Mouse (Mus musculus) forebrain, postnatal 0 days (tissue): ENCODE measurements around the gene Ltbp4. TPM values are rescaled to one million over a fixed set of nuclear protein-coding genes. Genes with fewer than 3 reads are reported as not detected.

Source experiments
- ATAC-seq: fragments of 200-750 bp; cut with Nextera tagmentation; 2 replicates; pipeline ENCODE4 v1.8.0; 2017; ENCODE audit warnings: mild to moderate bottlenecking, moderate library complexity
- DNase-seq: peaks from one replicate; pipeline ENCODE4 v3.0.0-alpha.2; 2015
- H3K27ac ChIP-seq: fragments of 300-500 bp; sonication (generic); 2 replicates; pipeline ENCODE4 v1.5.1; 2014; ENCODE audit warnings: low read depth, mild to moderate bottlenecking, antibody characterized with exemption, low read length, moderate library complexity, mixed read lengths
- H3K27me3 ChIP-seq: fragments of 300-500 bp; sonication (generic); 2 replicates; pipeline ENCODE4 v1.6.1; 2014; ENCODE audit warnings: mild to moderate bottlenecking, low read length, mixed read lengths; ENCODE audit not compliant: insufficient read depth
- H3K36me3 ChIP-seq: fragments of 300-500 bp; sonication (generic); 2 replicates; pipeline ENCODE4 v1.6.1; 2014; ENCODE audit warnings: mild to moderate bottlenecking, moderate library complexity; ENCODE audit not compliant: insufficient read depth
- H3K4me1 ChIP-seq: fragments of 300-500 bp; sonication (generic); 2 replicates; pipeline ENCODE4 v1.6.1; 2014; ENCODE audit warnings: antibody characterized with exemption; ENCODE audit not compliant: insufficient read depth
- H3K4me2 ChIP-seq: fragments of 300-500 bp; sonication (generic); 2 replicates; pipeline ENCODE4 v1.6.1; 2014; ENCODE audit warnings: low read depth, mild to moderate bottlenecking, moderate library complexity
- H3K4me3 ChIP-seq: fragments of 300-500 bp; sonication (generic); 2 replicates; pipeline ENCODE4 v1.5.1; 2014; ENCODE audit warnings: low read depth, low read length, mixed read lengths
- H3K9ac ChIP-seq: fragments of 300-500 bp; sonication (generic); 2 replicates; pipeline ENCODE4 v1.6.1; 2014; ENCODE audit warnings: mild to moderate bottlenecking
- H3K9me3 ChIP-seq: fragments of 300-500 bp; sonication (generic); 2 replicates; pipeline ENCODE4 v1.6.1; 2016; ENCODE audit warnings: low read length
- CTCF ChIP-seq: sonication (generic); IDR thresholded peaks from 2 replicates; pipeline ENCODE4 v1.5.1; 2016; ENCODE audit warnings: antibody characterized with exemption, control low read depth, low read depth
- WGBS: fragments of 180-500 bp; shearing (Covaris S2); extraction: QIAGEN DNeasy Blood & Tissue Kit; methylation state at CpG from one replicate; pipeline ENCODE4 v1.1.7; 2014; 5-methylcytosine and 5-hydroxymethylcytosine counted together
- polyA plus RNA-seq: library from polyadenylated mRNA; unstranded; fragments of >200 nt; fragmentation: Nextera tagmentation; extraction: Ambion mirVana; gene quantifications from 2 replicates; pipeline ENCODE4 v1.2.1, GENCODE M21; 2015
- total RNA-seq: library from RNA; depleted of rRNA; stranded (reverse); fragments of >200 nt; gene quantifications from 2 replicates; pipeline ENCODE4 v1.2.3, GENCODE M21; 2014

Gene Ltbp4
- total and polyA plus RNA-seq, 2 experiments from 2014 or later = 11.7 to 26.7 TPM

DNA sequence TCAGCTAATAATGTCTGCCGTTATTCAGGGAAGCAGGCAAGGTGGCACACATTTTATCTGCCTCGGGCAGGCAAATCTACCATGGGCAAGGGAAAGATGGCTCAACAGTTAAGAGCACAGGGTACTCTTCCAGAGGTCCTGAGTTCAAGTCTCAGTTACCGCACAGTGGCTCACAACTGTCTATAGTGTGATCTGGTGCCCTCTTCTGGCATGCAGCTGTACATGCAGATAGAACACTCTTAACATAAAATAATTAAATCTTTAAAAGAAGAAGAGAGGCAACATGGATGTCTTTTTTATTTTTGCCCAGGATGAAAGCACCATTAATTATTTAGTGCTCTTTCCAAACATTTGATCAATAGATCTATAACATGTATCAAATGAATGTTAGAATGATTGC, 60.3 kb downstream of the Ltbp4 start:
- Histone ChIP-seq H3K4me2 (no peak overlapping the region), H3K4me3 (no peak overlapping the region), H3K27ac (no peak overlapping the region), H3K27me3 (no peaks in the 10 kb centered on the region), H3K9me3 (no peaks in the 10 kb centered on the region), H3K4me1 (no peaks in the 10 kb centered on the region), H3K36me3 (peaks cover 79% of the 10 kb centered on the region), H3K9ac (no peak overlapping the region)
- WGBS = 90% methylated on average over 3 of the region's 3 CpGs
- ATAC-seq (no peak), DNase-seq (no peak)
- TF ChIP-seq CTCF = peak; percentile 59

DNA sequence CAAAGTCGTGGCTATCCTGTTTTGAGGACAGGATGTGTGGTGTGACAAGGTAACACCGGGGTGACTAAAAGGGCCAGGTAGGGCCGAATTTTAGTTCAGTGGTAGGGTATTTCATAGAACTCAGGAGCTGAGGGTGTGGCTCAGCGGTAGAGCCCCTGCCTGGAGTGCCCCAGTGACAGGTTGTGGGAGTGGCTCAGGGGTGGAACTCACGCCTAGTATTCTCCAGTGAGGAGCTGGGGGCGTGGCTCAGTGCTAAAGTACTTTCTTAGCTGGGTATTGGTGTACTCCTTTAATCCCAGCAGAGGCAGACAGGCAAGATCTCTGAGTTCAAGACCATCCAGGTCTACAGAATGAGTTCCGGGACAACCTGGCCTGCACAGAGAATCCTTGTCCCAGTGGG, 61.5 kb downstream of the Ltbp4 start:
- Histone ChIP-seq H3K4me3 (no peak overlapping the region), H3K9ac (no peak overlapping the region), H3K27ac (no peak overlapping the region), H3K9me3 (no peaks in the 10 kb centered on the region), H3K27me3 (no peaks in the 10 kb centered on the region), H3K4me1 (no peaks in the 10 kb centered on the region), H3K4me2 (no peak overlapping the region), H3K36me3 (peaks cover 80% of the 10 kb centered on the region)
- DNase-seq (no peak), ATAC-seq (no peak)
- TF ChIP-seq CTCF = no peak
- 63% methylated on average over 7 of the region's 7 CpGs for WGBS

DNA sequence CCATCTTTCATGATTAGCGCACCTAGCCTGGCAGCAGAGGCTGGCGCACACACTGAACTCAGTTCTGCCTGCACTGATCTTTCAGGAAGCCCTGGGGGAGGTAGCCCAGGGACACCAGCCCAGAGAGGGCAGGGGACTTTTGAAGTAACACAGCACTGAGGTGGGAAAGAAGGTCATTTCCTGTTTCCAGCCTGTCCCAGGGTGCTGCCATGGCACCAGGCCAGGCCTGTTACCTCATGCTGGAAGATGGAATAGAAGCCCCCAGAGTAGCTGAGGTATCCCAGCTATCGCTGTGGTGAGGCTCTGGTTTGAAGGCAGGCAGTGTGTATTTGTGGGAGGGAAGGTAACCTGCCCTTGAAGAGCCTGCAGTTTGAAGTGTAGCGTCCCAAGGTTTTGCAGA, 62.6 kb downstream of the Ltbp4 start:
- no peak for TF ChIP-seq CTCF
- Histone ChIP-seq H3K9ac (no peak overlapping the region), H3K4me1 (no peaks in the 10 kb centered on the region), H3K4me2 (no peak overlapping the region), H3K27ac (no peak overlapping the region), H3K4me3 (no peak overlapping the region), H3K36me3 (peaks cover 82% of the 10 kb centered on the region), H3K27me3 (no peaks in the 10 kb centered on the region), H3K9me3 (no peaks in the 10 kb centered on the region)
- WGBS = 89% methylated on average over 4 of the region's 4 CpGs
- DNase-seq = no peak
- ATAC-seq = no peak

DNA sequence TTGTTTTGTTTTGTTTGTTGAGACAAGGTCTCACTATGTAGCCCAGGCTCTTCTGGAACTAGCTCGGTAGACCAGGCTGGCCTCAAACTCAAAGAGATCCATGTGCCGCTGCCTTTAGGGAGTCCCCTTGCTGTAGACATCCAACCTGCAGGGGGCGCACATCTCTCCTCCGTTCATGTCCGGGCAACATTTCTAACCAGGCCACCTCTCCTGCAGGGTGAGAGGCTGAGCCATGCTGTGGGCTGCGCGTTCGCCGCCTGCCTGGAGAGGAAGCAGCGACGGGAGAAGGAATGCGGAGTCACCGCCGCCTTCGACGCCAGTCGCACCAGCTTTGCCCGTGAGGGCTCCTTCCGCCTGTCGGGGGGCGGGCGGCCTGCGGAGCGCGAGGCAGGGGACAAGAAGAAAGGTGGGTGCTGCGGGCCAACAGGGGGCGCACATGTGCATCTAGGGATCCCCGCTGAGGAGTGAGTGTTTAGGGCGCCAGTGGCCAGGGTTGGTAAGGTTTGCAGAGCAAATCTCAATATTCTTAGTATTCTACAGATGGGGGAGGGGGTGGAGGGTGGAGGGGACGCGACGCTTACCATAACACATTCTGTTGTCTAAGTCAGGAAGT, 63.6 kb downstream of the Ltbp4 start:
- no peak overlapping the region for H3K4me3 ChIP-seq
- no peaks in the 10 kb centered on the region for H3K27me3 ChIP-seq
- H3K4me1 ChIP-seq = no peaks in the 10 kb centered on the region
- no peak overlapping the region for H3K27ac ChIP-seq
- ATAC-seq (peak; percentile 26), DNase-seq (no peak)
- no peak overlapping the region for H3K4me2 ChIP-seq
- H3K36me3 ChIP-seq = peaks cover 82% of the 10 kb centered on the region
- peak; percentile 55 for TF ChIP-seq CTCF
- 64% methylated on average over 32 of the region's 32 CpGs for WGBS
- H3K9me3 ChIP-seq = no peaks in the 10 kb centered on the region
- no peak overlapping the region for H3K9ac ChIP-seq

DNA sequence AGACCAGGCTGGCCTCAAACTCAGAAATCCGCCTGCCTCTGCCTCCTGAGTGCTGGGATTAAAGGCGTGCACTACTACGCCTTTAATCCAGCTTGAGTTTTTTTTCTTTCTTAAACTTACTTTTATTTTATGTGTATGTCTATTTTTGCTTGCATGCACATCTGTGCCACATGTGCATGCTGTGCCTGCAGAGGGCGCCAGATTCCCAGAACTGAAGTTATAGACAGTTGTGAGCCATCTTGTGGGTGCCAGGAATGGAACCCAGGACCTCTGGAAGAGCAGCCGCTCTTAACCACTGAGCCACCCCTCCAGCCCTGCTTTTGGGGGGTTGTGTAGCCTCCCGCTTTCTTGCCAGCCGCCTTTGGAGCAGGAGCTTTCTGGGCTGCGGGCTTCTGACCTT, 66.1 kb downstream of the Ltbp4 start:
- H3K4me3 ChIP-seq = no peak overlapping the region
- no peak overlapping the region for H3K27ac ChIP-seq
- peaks cover 83% of the 10 kb centered on the region for H3K36me3 ChIP-seq
- DNase-seq = no peak
- WGBS = 91% methylated on average over 8 of the region's 8 CpGs
- TF ChIP-seq CTCF = 0 out of 2 replicates have a peak, but pooled peaks have one; percentile 28
- no peaks in the 10 kb centered on the region for H3K9me3 ChIP-seq
- H3K4me1 ChIP-seq = no peaks in the 10 kb centered on the region
- no peak overlapping the region for H3K4me2 ChIP-seq
- H3K27me3 ChIP-seq = no peaks in the 10 kb centered on the region
- no peak overlapping the region for H3K9ac ChIP-seq
- ATAC-seq = no peak

DNA sequence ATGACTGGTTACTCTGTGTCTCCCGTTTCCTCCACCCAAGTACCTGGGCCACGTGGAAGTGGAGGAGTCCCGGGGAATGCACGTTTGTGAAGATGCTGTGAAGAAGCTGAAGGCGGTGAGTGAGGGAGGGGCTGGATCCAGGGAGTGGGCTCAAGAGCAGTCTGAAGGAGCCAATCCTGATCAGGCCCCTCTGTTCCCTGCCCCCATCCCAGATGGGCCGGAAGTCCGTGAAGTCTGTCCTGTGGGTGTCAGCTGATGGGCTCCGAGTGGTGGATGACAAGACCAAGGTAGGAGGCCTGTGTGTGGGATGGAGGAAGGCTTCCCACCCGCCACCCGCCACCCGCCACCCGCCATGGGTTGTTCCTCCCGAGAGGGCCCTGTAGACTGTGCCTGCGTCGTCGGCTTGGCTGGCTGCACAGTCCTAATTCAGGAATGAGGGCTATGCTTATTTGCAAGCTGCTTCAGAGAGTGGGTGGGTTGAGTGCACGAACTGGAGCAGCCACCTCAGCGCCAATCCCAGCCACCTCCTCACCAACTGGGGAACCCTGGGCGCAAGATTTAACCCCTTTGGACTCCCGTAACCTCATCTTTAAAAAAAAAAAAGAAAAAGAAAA, 70.9 kb downstream of the Ltbp4 start:
- Histone ChIP-seq H3K4me1 (no peaks in the 10 kb centered on the region), H3K27me3 (no peaks in the 10 kb centered on the region), H3K4me2 (no peak overlapping the region), H3K9ac (no peak overlapping the region), H3K36me3 (peaks cover 90% of the 10 kb centered on the region), H3K27ac (no peak overlapping the region), H3K4me3 (no peak overlapping the region), H3K9me3 (no peaks in the 10 kb centered on the region)
- ATAC-seq = no peak
- no peak for TF ChIP-seq CTCF
- 81% methylated on average over 20 of the region's 20 CpGs for WGBS
- DNase-seq = no peak

DNA sequence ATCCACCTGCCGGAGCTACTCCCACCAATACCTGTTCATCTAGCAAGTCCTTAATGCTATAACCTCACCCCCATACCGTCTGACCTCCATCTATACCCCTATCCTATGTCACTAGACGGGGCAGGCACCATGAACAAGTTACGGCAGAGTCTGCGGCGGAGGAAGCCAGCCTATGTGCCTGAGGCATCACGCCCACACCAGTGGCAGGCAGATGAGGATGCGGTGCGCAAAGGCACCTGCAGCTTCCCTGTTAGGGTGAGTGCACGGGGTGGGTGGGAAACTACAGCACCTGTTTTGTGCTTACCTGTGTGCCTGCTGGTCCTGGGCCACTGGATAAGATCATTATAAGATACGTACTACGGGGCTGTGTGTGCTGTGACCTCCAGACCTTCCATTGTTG, 72.7 kb downstream of the Ltbp4 start:
- Histone ChIP-seq H3K4me2 (no peak overlapping the region), H3K27me3 (no peaks in the 10 kb centered on the region), H3K9me3 (no peaks in the 10 kb centered on the region), H3K9ac (no peak overlapping the region), H3K4me1 (peaks cover 12% of the 10 kb centered on the region; the same call in 1 of the 2 replicates), H3K4me3 (no peak overlapping the region), H3K36me3 (peaks cover 73% of the 10 kb centered on the region), H3K27ac (no peak overlapping the region)
- DNase-seq (no peak), ATAC-seq (no peak)
- TF ChIP-seq CTCF = no peak
- WGBS = 95% methylated on average over 12 of the region's 12 CpGs
